Mouse (Mus musculus) E14TG2a.4 (cell line): ENCODE measurements around the gene Slu7.

Experiments used
- CTCF ChIP-seq: conservative IDR thresholded peaks from 2 replicates; pipeline ENCODE4 v1.5.1; 2014; ENCODE audit warnings: low read length
- POU5F1 ChIP-seq: IDR thresholded peaks from 2 replicates; pipeline ENCODE4 v1.6.1; 2014; ENCODE audit warnings: low read length, borderline replicate concordance

GRCm38 (mm10) chr11:43493815-43494409 is 60.4 kb downstream of the Slu7 start:
- TF ChIP-seq POU5F1 (no peak), CTCF (peak; percentile 93)
